Mouse (Mus musculus): ENCODE measurements around the gene Rnaseh2b.

DNA sequence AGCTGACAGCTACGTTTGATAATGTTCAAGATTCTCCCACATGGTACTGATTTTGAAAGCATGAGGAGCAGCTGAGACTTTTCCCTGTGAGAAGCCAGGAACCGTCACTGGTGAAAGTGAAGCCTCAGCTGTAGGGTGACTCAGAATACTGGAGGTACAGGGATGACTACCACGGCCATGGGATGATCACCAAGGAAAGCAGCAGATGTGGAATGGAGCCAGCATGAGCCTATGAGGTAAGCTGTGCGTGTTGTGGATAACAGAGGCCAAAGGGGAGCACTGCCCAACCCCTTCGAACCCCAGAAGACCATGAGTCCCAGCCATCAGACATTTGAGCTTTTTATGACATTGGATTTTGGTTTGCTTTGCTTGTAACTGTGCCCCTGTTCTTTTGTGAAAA lies 36.3 kb upstream of the Rnaseh2b start:
- no peak for TF ChIP-seq CTCF (IDR thresholded peaks at IDR 0.05; ENCODE audit: low read depth, low read length)
- no peak for TF ChIP-seq GATA2 (IDR thresholded peaks at IDR 0.05; ENCODE audit: borderline replicate concordance, low read depth, low read length)
- no peak for TF ChIP-seq GATA1 (IDR thresholded peaks at IDR 0.05; ENCODE audit: borderline replicate concordance, low read length)
- no peak for TF ChIP-seq TAL1 (conservative IDR thresholded peaks at IDR 0.05; ENCODE audit: low read depth, low read length)
